Mouse (Mus musculus) lung, adult 2 months (tissue): ENCODE data around the gene Zfp217.
A peak's percentile ranks its signal among the peaks of the same experiment; 100 is the strongest.

Experiments used
- CTCF ChIP-seq: fragments of 200-500 bp; IDR thresholded peaks from 2 replicates; pipeline ENCODE4 v1.5.1; 2011; ENCODE audit warnings: mild to moderate bottlenecking, low read length, control low read depth; ENCODE audit not compliant: insufficient read depth
- POLR2A ChIP-seq: fragments of 200-500 bp; IDR thresholded peaks from 2 replicates; pipeline ENCODE4 v1.6.1; 2011; ENCODE audit warnings: low read depth, mild to moderate bottlenecking, control low read depth, low read length, borderline replicate concordance; ENCODE audit errors: extremely low read depth

DNA sequence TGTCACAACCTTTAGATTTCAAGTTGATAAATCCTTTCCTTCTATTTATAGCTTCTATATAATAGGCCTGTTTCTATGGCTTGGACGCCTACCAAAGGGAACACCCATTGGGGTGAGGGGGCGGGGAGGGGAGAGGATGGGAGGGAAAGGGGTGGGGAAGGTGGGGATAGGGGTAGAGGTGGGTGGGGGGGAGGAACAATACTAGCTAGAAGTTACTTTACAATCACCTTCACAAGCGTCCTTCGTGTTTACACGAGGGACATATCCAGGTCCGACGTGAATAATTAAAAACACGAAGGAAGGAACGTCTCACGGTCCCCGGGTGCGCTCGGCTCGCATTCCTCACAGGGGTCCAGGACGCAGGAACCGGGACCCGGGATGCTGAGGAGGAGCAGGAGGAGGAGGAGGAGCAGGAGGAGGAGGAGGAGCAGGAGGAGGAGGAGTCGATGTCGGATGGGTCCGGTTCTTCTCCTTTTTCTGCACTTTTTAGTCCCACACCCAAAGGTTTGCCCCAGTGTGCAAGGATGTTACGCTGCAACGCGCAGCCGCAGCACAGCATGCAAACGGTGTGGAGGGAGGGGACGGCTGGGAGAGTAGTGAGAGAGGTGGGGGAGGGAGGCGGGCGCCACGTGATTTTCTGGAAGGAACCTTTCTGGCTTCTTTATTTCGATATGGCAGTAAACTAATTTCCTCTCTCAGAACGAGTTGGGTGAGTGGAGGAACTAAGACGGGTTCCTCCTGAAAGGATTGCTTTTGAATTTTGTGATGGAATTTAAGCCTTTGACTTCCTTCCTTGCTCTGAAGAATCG is 36.5 kb upstream of the Zfp217 start:
- no peak for TF ChIP-seq CTCF
- peak; percentile 29; the same call in 1 of the 2 replicates for TF ChIP-seq POLR2A
